Mouse (Mus musculus): ENCODE measurements around the gene Plpp2. TPM values are rescaled to one million over a fixed set of nuclear protein-coding genes. Genes with fewer than 3 reads are reported as not detected.

The Plpp2 gene
- total and polyA plus RNA-seq, 2 experiments from 2014 or later = 5.0 to 11.7 TPM

GRCm38 (mm10) chr10:79536461-79537080 is 3.0 kb upstream of the Plpp2 start:
- Histone ChIP-seq H3K27me3 (ENCODE audit: control insufficient read depth, insufficient read depth, low read length) (peaks cover 9% of the 10 kb centered on the region; the same call in 1 of the 2 replicates), H3K4me1 (ENCODE audit: control insufficient read depth, insufficient read depth) (peaks cover 10% of the 10 kb centered on the region), H3K36me3 (replicated peaks; ENCODE audit: control insufficient read depth, insufficient read depth, low read length) (peaks cover 25% of the 10 kb centered on the region), H3K4me3 (ENCODE audit: low read depth, low read length) (no peak overlapping the region), H3K9ac (replicated peaks; ENCODE audit: low read depth, low read length) (no peak overlapping the region), H3K4me2 (ENCODE audit: low read depth, low read length) (no peak overlapping the region), H3K9me3 (replicated peaks; ENCODE audit: control insufficient read depth, low read length) (no peaks in the 10 kb centered on the region), H3K27ac (ENCODE audit: low read depth) (no peak overlapping the region)
- 74% methylated on average over 12 of the region's 12 CpGs for WGBS
- no peak for TF ChIP-seq CTCF (IDR thresholded peaks at IDR 0.05; ENCODE audit: low read depth)
- no peak for TF ChIP-seq EP300 (IDR thresholded peaks at IDR 0.05; ENCODE audit: low read depth)
- DNase-seq (ENCODE audit: low spot score) (no peak), ATAC-seq (ENCODE audit: insufficient read depth, low read depth) (no peak)

- H3K4me1 ChIP-seq (ENCODE audit: control insufficient read depth, insufficient read depth) = peaks cover 10% of the 10 kb centered on the region
- no peak for DNase-seq (ENCODE audit: low spot score)
These were observed 1.8 kb upstream of the Plpp2 start for GRCm38 (mm10) chr10:79535431-79535830.

GRCm38 (mm10) chr10:79534426-79534825 is 830 bp upstream of the Plpp2 start:
- Histone ChIP-seq H3K9ac (replicated peaks; ENCODE audit: low read depth, low read length) (no peak overlapping the region), H3K4me1 (ENCODE audit: control insufficient read depth, insufficient read depth) (peaks cover 10% of the 10 kb centered on the region), H3K36me3 (replicated peaks; ENCODE audit: control insufficient read depth, insufficient read depth, low read length) (0 out of 2 replicates have a peak, but pooled peaks cover 3% of the 10 kb centered on the region), H3K27ac (ENCODE audit: low read depth) (no peak overlapping the region), H3K27me3 (ENCODE audit: control insufficient read depth, insufficient read depth, low read length) (peaks cover 9% of the 10 kb centered on the region; the same call in 1 of the 2 replicates), H3K9me3 (replicated peaks; ENCODE audit: control insufficient read depth, low read length) (no peaks in the 10 kb centered on the region), H3K4me3 (ENCODE audit: low read depth, low read length) (no peak overlapping the region), H3K4me2 (ENCODE audit: low read depth, low read length) (no peak overlapping the region)
- TF ChIP-seq EP300 (IDR thresholded peaks at IDR 0.05; ENCODE audit: low read depth) = no peak
- no peak for TF ChIP-seq CTCF (IDR thresholded peaks at IDR 0.05; ENCODE audit: low read depth)
- ATAC-seq (ENCODE audit: insufficient read depth, low read depth) = no peak
- no peak for DNase-seq (ENCODE audit: low spot score)
- 83% methylated on average over 2 of the region's 2 CpGs for WGBS

More at GRCm38 (mm10) chr10:79535431-79535830, 1.8 kb upstream of the Plpp2 start:
- Histone ChIP-seq H3K36me3 (replicated peaks; ENCODE audit: control insufficient read depth, insufficient read depth, low read length) (peaks cover 13% of the 10 kb centered on the region), H3K4me2 (ENCODE audit: low read depth, low read length) (no peak overlapping the region), H3K4me3 (ENCODE audit: low read depth, low read length) (no peak overlapping the region), H3K27me3 (ENCODE audit: control insufficient read depth, insufficient read depth, low read length) (peaks cover 9% of the 10 kb centered on the region; the same call in 1 of the 2 replicates), H3K9ac (replicated peaks; ENCODE audit: low read depth, low read length) (no peak overlapping the region), H3K27ac (ENCODE audit: low read depth) (no peak overlapping the region), H3K9me3 (replicated peaks; ENCODE audit: control insufficient read depth, low read length) (no peaks in the 10 kb centered on the region)
- ATAC-seq (ENCODE audit: insufficient read depth, low read depth) = no peak
- 69% methylated on average over 1 of the region's 1 CpGs for WGBS
- TF ChIP-seq EP300 (IDR thresholded peaks at IDR 0.05; ENCODE audit: low read depth) (no peak), CTCF (IDR thresholded peaks at IDR 0.05; ENCODE audit: low read depth) (no peak)

- peaks cover 10% of the 10 kb centered on the region for H3K4me1 ChIP-seq (ENCODE audit: control insufficient read depth, insufficient read depth)
- ATAC-seq (ENCODE audit: insufficient read depth, low read depth) = no peak
- peak overlapping the region; percentile 61 for H3K9ac ChIP-seq (replicated peaks; ENCODE audit: low read depth, low read length)
- H3K36me3 ChIP-seq (replicated peaks; ENCODE audit: control insufficient read depth, insufficient read depth, low read length) = no peaks in the 10 kb centered on the region
- H3K27me3 ChIP-seq (ENCODE audit: control insufficient read depth, insufficient read depth, low read length) = peaks cover 9% of the 10 kb centered on the region; the same call in 1 of the 2 replicates
- H3K9me3 ChIP-seq (replicated peaks; ENCODE audit: control insufficient read depth, low read length) = no peaks in the 10 kb centered on the region
- peak overlapping the region; percentile 67 for H3K4me3 ChIP-seq (ENCODE audit: low read depth, low read length)
- no peak for TF ChIP-seq EP300 (IDR thresholded peaks at IDR 0.05; ENCODE audit: low read depth)
- TF ChIP-seq CTCF (IDR thresholded peaks at IDR 0.05; ENCODE audit: low read depth) = no peak
- no peak overlapping the region for H3K27ac ChIP-seq (ENCODE audit: low read depth)
- no peak for DNase-seq (ENCODE audit: low spot score)
- H3K4me2 ChIP-seq (ENCODE audit: low read depth, low read length) = peak overlapping the region; percentile 97
- WGBS = 43% methylated on average over 3 of the region's 3 CpGs
These were observed 918 bp downstream of the Plpp2 start for GRCm38 (mm10) chr10:79532678-79533077.

GRCm38 (mm10) chr10:79531593-79531992 is 2.0 kb downstream of the Plpp2 start:
- peaks cover 10% of the 10 kb centered on the region for H3K4me1 ChIP-seq (ENCODE audit: control insufficient read depth, insufficient read depth)
- H3K27ac ChIP-seq (ENCODE audit: low read depth) = no peak overlapping the region
- H3K9me3 ChIP-seq (replicated peaks; ENCODE audit: control insufficient read depth, low read length) = no peaks in the 10 kb centered on the region
- H3K36me3 ChIP-seq (replicated peaks; ENCODE audit: control insufficient read depth, insufficient read depth, low read length) = no peaks in the 10 kb centered on the region
- no peak for TF ChIP-seq EP300 (IDR thresholded peaks at IDR 0.05; ENCODE audit: low read depth)
- no peak for TF ChIP-seq CTCF (IDR thresholded peaks at IDR 0.05; ENCODE audit: low read depth)
- ATAC-seq (ENCODE audit: insufficient read depth, low read depth) (no peak), DNase-seq (ENCODE audit: low spot score) (no peak)
- H3K27me3 ChIP-seq (ENCODE audit: control insufficient read depth, insufficient read depth, low read length) = peaks cover 9% of the 10 kb centered on the region; the same call in 1 of the 2 replicates
- no peak overlapping the region for H3K4me2 ChIP-seq (ENCODE audit: low read depth, low read length)
- 83% methylated on average over 3 of the region's 3 CpGs for WGBS
- H3K4me3 ChIP-seq (ENCODE audit: low read depth, low read length) = no peak overlapping the region
- H3K9ac ChIP-seq (replicated peaks; ENCODE audit: low read depth, low read length) = no peak overlapping the region
